Mouse (Mus musculus) 416B (cell line): Measurements from ENCODE around the gene Olfr1393.
A peak's percentile ranks its signal among the peaks of the same experiment; 100 is the strongest.
"Not testable (repeated sequence)": the region's sequence is repeated elsewhere in the genome, so short reads cannot be mapped to it uniquely, and the experiment has no call there.

ENCODE experiments used
- DNase-seq: peaks from one replicate; pipeline ENCODE4 v3.0.0; 2011; ENCODE audit warnings: low read depth

Gene Olfr1393

DNA sequence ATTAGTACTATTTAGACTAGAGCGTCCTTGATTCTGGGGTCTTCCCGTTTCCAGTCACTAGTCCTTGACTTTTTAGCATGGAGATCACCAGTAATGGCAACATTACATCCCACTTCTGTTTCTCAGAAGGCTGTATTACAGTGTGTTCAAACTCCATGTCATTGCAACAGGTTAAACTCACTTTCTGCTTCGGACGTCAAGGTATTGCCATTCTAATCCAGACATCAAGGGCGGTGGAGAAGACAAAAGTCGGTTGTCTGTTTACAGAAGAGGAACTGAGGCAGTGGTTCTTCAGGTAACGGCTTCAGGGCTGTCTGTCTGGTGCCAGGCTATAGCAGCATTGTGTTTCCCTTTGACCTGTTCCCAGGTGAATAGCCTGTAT lies 26.7 kb upstream of the Olfr1393 start:
- no peak for DNase-seq

DNA sequence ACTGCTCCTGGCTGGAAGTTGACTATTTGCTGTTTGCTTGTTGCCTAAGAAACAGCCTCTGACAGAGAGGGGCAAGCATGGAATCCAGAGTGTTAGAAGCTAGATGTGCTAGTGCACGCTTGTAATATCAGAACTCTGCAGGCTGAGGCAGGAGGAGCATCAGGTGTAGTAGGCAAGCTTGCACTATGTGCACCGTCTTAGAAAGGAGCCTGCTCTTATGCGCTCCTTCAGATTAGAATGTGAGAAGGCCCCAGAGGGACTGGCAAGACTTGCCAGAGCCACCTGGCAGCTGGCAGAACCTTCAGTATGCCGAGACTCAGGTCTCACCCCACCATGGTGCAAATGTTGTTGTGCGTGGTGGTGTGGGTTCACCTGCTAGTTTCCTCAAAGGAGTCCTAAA lies 26.1 kb upstream of the Olfr1393 start:
- no peak for DNase-seq

DNA sequence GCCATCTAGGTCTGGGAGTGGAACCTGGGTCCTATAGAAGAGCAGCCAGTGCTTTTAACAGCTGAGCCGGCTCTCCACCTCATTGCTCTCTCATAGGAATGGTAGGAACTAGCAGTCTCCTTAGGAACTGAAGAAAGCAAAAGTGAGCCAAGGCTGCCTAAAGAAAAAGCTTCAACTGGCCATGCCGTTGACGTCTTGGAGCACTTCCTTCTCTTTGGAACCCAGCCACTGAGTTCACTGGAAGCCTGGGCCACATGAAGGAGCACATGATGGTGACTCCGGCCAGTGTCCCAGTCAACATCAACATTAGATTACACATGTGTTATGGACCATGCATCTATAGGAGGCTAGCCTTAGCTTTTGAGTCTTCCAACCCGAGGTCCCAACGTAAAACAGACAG lies 25.1 kb upstream of the Olfr1393 start:
- no peak for DNase-seq

DNA sequence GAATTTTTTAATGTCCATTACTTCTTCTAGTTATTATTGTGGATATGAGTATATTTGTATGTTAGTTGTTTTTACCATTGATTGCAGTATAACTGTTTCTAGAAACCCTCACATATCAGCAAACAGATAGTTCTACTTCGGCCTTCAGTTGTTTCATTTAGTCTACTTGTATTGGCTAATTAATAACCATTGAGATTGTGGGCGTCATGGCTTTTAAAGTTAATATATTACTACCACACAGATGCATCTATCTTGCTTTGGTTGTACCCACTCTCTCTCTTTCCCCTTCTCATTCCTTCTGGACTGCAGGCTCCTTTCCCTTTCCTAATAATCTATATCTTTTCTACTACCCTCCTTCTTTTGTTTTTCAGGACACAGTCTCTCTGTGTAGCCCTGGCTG lies 18.8 kb upstream of the Olfr1393 start:
- DNase-seq, result no peak

DNA sequence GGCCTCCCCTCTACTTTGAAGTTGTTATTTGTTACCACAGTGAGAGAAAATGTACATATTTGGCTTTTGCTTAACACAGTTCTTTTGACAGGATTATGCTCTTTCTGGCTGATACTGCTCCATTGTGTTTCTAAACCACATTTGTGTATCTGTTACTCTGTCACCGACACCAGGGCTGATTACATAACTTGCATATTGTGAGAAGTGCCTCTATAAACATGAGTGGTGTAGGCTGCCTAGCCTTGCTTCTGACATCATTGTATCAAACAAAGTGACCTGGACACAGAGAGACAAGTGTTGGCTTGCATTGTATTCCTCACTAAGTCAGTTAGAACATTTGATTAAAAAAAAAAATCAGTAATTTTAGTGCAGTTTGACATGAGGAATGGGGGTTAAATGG lies 18.3 kb upstream of the Olfr1393 start:
- DNase-seq, result no peak

DNA sequence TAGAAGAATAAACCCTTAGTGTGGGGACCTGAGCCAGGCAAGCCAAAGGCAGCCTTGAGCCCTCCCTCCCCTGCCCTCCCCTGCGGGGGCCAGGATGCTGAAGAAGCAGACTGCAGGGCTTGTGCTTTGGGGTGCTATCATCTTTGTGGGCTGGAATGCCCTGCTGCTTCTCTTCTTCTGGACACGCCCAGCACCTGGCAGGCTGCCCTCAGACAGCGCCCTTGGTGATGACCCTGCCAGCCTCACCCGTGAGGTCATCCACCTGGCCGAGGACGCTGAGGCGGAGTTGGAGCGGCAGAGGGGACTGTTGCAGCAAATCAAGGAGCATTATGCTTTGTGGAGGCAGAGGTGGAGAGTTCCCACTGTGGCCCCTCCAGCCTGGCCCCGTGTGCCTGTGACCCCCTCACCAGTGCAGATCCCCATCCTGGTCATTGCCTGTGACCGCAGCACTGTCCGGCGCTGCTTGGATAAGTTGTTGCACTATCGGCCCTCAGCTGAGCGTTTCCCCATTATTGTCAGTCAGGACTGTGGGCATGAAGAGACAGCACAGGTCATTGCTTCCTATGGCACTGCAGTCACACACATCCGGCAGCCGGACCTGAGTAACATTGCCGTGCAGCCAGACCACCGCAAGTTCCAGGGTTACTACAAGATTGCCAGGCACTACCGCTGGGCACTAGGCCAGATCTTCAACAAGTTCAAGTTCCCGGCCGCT lies 17.3 kb upstream of the Olfr1393 start:
- DNase-seq, result no peak

DNA sequence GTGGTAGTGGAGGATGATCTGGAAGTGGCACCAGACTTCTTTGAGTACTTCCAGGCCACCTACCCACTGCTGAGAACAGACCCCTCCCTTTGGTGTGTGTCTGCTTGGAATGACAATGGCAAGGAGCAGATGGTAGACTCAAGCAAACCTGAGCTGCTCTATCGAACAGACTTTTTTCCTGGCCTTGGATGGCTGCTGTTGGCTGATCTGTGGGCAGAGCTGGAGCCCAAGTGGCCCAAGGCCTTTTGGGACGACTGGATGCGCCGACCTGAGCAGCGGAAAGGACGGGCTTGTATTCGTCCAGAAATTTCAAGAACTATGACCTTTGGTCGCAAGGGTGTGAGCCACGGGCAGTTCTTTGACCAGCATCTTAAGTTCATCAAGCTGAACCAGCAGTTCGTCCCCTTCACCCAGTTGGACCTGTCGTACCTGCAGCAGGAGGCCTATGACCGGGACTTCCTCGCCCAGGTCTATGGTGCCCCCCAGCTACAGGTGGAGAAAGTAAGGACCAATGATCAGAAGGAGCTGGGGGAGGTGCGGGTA lies 16.7 kb upstream of the Olfr1393 start:
- DNase-seq, result no peak

DNA sequence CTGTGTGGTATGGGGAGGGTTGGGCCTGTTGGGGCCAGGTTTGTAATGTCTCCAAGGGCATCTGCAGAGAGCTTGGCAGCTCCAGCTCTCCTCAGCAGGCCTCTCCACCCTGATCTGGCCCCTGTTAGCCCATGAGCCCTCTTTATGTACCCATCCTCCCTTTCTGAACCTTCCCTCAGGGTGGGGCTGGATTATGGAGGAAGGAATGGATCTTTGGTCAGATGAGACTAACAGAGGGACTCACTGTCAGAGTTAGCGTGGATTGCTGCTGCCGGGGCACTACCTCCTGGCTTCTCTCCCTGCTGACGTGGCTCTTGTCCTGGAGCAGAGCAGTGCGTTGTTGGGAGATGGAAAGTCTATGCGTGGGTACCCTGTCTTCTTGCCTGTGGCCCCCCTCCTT lies 15.8 kb upstream of the Olfr1393 start:
- no peak for DNase-seq

DNA sequence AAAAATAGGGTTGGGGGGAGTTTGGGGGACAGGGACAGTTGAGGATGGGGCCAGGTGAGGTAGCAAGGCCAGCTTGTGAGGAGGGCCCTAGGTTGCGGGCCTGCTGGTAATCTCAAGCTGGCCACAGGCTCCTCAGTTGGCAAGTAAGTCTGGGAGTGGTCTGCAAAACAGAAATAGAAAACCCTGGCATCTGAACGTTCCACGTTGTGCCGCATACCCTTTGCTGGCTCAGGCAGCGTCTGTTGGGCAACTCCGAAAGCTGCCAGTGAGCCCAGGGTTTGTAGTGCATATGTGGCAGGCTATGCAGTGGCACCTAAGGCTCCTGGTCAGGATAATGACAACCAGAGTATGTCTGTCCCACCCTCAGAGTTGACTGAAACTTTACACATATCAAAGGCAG lies 15.0 kb upstream of the Olfr1393 start:
- DNase-seq, result no peak

DNA sequence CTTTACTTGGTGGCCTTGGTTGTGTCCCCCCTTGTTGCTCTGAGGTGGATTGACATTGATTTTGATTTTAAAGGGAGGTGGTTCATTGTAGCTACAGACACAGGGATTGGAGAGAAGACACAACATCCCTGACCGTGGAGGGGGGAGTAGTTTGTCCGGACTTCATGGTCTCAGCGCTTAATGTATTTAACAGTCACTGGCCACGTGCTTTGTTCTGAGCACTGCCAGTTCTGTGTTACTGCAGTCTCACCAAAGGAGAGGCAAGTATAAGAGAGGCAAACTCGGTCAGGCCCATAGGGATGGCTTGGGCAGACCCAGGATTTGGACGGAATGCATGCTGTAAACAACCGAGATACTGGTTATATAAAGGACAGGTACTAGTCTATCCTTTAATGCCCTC lies 14.0 kb upstream of the Olfr1393 start:
- no peak for DNase-seq

DNA sequence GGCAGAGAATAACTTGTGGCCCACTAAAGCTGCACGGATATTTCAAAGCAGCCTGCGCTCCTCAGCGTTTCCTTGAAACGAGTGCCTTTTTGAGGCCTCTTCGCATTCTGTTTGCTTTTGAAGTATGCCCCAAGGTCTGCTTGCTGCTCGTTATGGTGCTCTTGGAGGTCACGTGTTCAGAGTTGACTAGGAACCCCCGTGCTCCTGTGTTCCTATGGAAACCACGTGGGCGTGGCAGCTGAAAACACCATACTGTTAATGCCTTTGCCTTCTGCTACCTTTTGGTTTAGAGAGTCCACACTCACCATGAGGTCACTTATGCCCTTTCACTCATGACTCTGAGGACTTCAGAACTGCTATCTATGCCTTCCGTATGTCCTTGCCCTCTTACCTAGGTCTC lies 13.5 kb upstream of the Olfr1393 start:
- no peak for DNase-seq

DNA sequence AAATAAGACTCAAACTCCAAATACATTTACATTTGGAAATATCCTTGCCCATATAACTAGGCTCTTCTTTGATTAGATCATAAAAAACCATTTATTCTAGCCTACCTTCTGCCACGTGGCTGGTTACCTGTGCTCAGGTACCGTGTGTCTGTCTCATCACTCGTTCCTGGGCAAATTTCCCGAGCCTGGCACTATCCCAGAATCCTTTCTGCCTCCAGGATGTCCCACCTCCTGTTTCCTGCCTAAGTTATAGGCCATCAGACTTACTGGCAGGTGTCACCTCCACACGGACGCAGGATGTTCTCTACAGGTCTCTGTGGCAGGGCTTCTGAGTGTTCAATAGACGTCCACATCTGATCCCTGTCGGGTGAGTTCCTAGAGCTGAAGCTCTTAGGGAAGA lies 13.0 kb upstream of the Olfr1393 start:
- DNase-seq, result no peak

DNA sequence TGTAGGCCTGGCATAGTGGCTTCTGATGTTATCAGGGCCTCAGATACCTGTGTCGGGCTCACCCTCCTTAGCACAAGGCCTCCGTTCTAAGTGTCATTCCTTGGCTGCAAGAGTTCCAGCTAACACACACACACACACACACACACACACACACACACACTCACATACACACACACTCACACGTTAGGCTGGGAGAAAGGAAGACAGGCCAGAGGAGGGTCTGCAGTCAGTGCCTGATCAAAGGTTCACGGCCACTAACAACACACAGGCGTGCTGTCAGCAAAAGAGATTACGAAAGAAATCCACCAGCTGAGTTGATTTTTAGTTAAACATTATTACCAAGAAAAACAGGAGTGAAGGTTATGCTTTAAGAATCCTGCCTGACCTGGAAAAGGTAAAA lies 11.4 kb upstream of the Olfr1393 start:
- no peak for DNase-seq

DNA sequence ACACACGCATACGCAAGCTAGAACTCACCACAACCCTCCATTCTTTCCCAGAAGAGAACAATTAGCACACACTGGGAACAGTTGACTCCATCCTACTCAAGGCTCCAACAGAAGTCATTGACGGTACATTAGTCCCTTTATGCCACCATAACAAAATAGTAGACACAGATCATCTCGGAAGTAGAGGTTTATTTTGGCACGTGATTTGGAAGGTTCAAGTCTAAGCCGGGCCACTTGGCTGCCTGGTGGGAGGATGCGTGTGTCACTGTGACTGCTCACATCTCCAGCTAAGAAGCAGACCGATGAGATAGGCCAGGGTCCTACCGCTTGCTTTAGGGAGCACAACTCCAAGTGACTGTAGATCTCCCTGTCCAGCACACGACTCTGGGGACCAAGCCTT lies 10.8 kb upstream of the Olfr1393 start:
- DNase-seq, result no peak

DNA sequence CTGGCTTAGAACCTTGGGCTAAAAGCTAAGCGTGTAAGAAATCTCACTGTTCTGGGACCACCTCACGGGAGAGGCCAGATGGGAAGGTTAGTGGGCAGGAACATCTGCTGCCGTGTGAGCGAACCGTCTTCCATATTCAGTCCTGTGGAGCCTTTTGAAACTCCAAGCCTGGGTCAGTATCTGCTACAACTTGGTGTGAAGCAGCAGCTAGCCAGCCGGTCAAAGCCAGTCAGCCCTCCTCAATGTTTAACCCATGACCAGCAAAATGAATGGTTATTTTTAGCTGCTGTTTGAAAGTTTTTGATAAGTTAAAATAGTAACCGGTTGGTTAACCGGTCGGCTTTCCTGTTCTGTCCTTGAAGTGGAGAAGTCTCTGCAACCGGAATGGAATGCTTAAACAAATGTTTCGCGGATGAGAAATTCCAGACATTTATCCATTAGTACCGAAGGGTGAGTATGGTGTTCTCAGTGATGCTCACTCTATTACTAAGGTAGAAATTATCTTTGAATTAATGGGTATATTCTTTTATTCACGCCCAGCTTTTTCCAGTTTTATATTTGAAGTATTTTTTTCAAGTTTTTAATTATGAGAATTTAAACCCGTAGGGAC lies 10.0 kb upstream of the Olfr1393 start:
- no peak for DNase-seq

DNA sequence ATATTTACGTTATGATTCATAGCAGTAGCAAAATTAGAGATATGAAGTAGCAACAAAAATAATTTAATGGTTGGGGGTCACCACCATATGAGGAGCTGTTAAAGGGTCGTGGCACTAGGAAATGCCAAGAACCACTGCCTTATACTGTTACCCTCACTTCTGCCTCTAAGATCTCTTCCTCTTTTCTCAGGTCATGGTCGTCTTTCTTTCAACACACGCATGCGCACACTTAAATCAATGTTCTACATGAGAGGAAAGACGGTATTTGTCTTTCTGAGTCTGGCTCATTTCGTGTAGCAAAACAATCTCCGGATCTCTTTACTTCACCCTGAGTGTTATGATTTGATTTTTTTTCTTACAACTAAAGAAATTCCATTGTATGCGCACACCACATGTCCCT lies 8.3 kb upstream of the Olfr1393 start:
- no peak for DNase-seq

DNA sequence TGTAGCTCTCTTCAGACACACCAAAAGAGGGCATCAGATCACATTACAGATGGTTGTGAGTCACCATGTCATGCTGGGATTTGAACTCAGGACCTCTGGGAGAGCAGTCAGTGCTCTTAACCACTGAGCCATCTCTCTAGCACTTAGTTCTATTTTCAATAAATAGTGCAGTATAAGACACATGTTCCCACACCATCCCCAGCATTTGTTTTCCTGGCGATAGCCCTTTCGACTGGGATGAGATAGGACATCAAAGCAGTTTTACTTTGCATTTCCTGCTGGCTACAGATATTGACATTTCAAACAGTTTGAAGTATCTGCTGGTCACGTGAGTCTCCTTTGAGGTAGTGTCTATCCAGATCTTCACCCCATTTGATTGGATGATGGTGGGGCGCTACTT lies 7.7 kb upstream of the Olfr1393 start:
- no peak for DNase-seq

DNA sequence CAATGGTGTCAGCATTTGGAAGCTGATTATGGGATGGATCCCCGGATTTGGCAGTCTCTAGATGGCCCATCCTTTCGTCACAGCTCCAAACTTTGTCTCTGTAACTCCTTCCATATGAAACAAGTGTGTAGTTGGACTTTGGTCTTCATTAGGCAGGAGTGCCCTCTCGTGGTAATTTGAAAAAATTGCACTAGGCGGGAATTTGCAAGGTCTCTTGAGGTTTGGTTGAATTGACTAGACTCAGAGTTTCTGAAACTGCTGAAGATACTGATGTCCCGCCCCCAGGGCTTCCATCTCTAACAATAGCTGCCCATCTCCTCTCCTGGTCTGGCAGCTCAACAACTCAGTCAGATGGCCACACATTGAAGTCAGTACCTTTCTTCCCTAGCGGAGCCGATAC lies 6.8 kb upstream of the Olfr1393 start:
- DNase-seq, result peak; percentile 83

DNA sequence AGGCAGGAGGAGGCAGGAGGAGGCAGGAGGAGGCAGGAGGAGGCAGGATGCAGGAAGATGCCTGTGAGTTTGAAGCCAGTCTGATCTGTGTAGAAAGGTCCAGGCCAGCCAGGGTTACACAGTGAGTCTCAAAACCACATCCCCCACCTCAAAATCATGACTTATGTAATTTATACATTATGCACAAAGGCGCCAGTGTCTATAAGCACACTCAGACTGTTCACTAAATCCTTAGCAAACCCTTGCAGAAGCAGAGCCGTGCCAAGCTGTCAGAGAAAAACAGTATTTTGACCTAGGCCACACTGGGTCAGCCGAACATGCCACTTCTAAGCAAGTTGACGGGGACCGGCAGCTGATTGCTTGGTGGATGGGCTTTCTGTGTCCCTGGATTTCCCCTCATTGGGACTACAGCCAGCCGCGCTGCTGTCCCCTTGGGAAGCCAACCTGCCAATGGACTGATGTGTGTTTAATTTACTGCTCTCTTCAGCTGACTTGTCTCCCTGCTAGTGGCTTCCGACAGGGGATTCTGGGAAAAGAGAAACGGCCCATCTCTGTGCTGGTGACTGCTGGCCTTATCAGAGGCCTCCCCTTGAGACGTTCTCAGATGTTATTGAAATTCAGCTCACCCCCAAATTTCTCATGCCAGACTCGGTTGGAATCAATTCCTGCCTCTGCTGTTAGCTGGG lies 4.1 kb upstream of the Olfr1393 start:
- DNase-seq, result no peak

DNA sequence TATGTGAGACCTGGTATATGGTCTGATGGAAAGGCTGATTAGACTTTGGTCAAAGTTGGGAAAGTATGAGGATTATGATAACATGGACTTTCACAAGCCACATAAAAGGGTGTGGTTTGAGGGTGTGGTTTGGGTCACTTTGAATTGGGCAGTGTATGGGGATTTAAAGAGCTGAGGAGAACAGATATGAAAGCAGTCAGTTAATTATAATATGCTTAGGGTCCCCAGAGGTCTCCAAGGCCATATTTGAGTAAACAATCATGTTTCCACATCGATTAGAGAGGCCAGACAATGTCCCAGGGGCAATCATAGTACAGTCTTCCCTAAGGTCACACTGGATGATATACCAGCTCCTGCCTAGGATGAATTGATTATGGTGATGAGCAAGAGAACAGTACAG lies 6.9 kb downstream of the Olfr1393 start, which contains the start of gene Olfr1392:
Olfr1392 (plus strand) TSS at position 301 of the 400 bp plus-strand sequence.
- DNase-seq, result not testable (repeated sequence)

DNA sequence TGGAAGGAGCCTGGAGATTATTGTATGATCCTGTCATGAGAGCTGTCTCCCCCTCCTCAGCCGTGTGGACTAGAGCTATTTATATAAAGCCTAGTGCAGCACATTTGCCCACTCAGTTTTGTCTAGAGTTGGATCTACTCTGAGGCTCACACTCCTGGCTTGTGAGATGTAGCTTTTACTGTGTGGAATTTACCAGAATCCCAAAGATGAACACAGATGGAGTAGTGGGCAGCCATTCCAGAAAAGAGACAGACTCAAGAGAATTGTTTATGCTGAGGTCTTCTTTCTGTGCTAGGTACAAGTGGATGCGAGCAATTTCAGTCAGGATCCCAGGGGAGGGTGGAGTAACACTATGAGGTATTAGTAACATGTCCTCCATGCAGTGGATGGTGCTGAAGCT lies 9.1 kb downstream of the Olfr1393 start:
- no peak for DNase-seq

DNA sequence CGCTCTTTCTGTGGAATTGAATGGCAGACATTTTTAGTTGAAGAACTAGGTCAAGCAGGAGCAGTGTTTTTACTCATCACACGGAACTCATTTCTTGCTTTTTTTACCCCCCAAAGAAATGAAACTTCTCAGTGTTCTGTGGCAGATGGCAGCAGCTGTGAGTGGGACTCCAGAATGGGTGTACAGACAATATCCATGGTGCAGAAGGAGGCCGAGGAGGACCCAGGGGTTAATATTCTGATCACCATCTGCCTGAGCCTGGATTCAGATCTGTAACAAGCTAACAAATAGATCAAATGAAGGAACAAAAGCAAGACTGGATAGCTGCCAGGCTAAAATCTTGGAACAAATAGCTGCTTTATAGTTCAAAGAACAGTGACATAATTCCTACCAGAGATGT lies 14.7 kb downstream of the Olfr1393 start:
- DNase-seq, result no peak

DNA sequence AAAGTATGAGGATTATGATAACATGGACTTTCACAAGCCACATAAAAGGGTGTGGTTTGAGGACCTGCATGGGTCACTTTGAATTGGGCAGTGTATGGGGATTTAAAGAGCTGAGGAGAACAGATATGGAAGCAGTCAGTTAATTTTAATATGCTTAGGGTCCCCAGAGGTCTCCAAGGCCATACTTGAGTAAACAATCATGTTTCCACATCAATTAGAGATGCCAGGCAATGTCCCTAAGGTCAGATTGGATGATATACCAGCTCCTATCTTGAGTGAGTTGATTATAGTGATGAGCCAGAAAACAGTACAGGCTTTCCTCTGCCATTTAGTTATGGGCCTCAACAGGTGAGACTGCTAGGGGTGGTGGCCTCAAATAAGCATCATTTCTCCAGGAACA lies 26.3 kb downstream of the Olfr1393 start, which contains the start of gene Olfr10:
Olfr10 (plus strand) TSS at position 301 of the 400 bp plus-strand sequence.
- no peak for DNase-seq
